Mouse (Mus musculus): ENCODE results near the gene Tanc1.

Gene Tanc1

GRCm38 (mm10) chr2:59612733-59613473, 1.1 kb downstream of the Tanc1 start:
- in situ Hi-C loops (cut with MboI, MseI) = no loop called here

GRCm38 (mm10) chr2:59613474-59614019, 1.7 kb downstream of the Tanc1 start:
- in situ Hi-C loops (cut with MboI, MseI) = no loop called here

GRCm38 (mm10) chr2:59616890-59617289, 5.0 kb downstream of the Tanc1 start:
- in situ Hi-C loops (cut with MboI, MseI) = no loop called here

GRCm38 (mm10) chr2:59618996-59619395, 7.2 kb downstream of the Tanc1 start:
- in situ Hi-C loops (cut with MboI, MseI) = no loop called here

GRCm38 (mm10) chr2:59620601-59621000, 8.8 kb downstream of the Tanc1 start:
- in situ Hi-C loops (cut with MboI, MseI) = no loop called here

- in situ Hi-C loops (cut with MboI, MseI) = no loop called here
Observed at GRCm38 (mm10) chr2:59622514-59623139, 10.8 kb downstream of the Tanc1 start.

GRCm38 (mm10) chr2:59623858-59624257, 12.0 kb downstream of the Tanc1 start:
- in situ Hi-C loops (cut with MboI, MseI) = no loop called here

GRCm38 (mm10) chr2:59625416-59625815, 13.6 kb downstream of the Tanc1 start:
- in situ Hi-C loops (cut with MboI, MseI) = no loop called here

- in situ Hi-C loops (cut with MboI, MseI) = no loop called here
Observed at GRCm38 (mm10) chr2:59625927-59626326, 14.1 kb downstream of the Tanc1 start.

- in situ Hi-C loops (cut with MboI, MseI) = no loop called here
Observed at GRCm38 (mm10) chr2:59626422-59626821, 14.6 kb downstream of the Tanc1 start.

GRCm38 (mm10) chr2:59627502-59627901, 15.7 kb downstream of the Tanc1 start:
- in situ Hi-C loops (cut with MboI, MseI) = no loop called here

- in situ Hi-C loops (cut with MboI, MseI) = no loop called here
Observed at GRCm38 (mm10) chr2:59628057-59628901, 16.4 kb downstream of the Tanc1 start.

GRCm38 (mm10) chr2:59629829-59630228, 18.0 kb downstream of the Tanc1 start:
- in situ Hi-C loops (cut with MboI, MseI) = no loop called here

- in situ Hi-C loops (cut with MboI, MseI) = no loop called here
Observed at GRCm38 (mm10) chr2:59631406-59631805, 19.6 kb downstream of the Tanc1 start.

GRCm38 (mm10) chr2:59633761-59634430, 22.1 kb downstream of the Tanc1 start:
- in situ Hi-C loops (cut with MboI, MseI) = no loop called here

- in situ Hi-C loops (cut with MboI, MseI) = no loop called here
Observed at GRCm38 (mm10) chr2:59637040-59637785, 25.4 kb downstream of the Tanc1 start.

GRCm38 (mm10) chr2:59642722-59643121, 30.9 kb downstream of the Tanc1 start:
- in situ Hi-C loops (cut with MboI, MseI) = no loop called here

- in situ Hi-C loops (cut with MboI, MseI) = no loop called here
Observed at GRCm38 (mm10) chr2:59644816-59645215, 33.0 kb downstream of the Tanc1 start.

GRCm38 (mm10) chr2:59645515-59645914, 33.7 kb downstream of the Tanc1 start:
- in situ Hi-C loops (cut with MboI, MseI) = no loop called here

GRCm38 (mm10) chr2:59646740-59647390, 35.0 kb downstream of the Tanc1 start:
- in situ Hi-C loops (cut with MboI, MseI) = no loop called here

Data from regulatory T cell (primary cell).